Mouse (Mus musculus): ENCODE data around the gene Tbc1d10a.

Gene Tbc1d10a

GRCm38 (mm10) chr11:4217914-4218629, 31.5 kb downstream of the Tbc1d10a start, which contains the start of gene Castor1:
Castor1 (plus strand) TSS chr11:4218225.
- DNase-seq: peak; percentile 86 to 88

GRCm38 (mm10) chr11:4218637-4219036, 32.0 kb downstream of the Tbc1d10a start:
- DNase-seq: no peak

GRCm38 (mm10) chr11:4219317-4219751, 32.7 kb downstream of the Tbc1d10a start:
- peak; percentile 27 for DNase-seq

- no peak for DNase-seq
Measured at GRCm38 (mm10) chr11:4219908-4220307, 33.3 kb downstream of the Tbc1d10a start.

GRCm38 (mm10) chr11:4220443-4221400, 34.1 kb downstream of the Tbc1d10a start:
- DNase-seq: peak; percentile 81 to 87

GRCm38 (mm10) chr11:4222046-4222950, 35.7 kb downstream of the Tbc1d10a start:
- DNase-seq: no peak

GRCm38 (mm10) chr11:4223393-4224188, 37.0 kb downstream of the Tbc1d10a start:
- no peak for DNase-seq

- DNase-seq: no peak
Measured at GRCm38 (mm10) chr11:4224223-4224622, 37.6 kb downstream of the Tbc1d10a start.

- DNase-seq: no peak
Measured at GRCm38 (mm10) chr11:4226569-4227325, 40.2 kb downstream of the Tbc1d10a start.

- DNase-seq: no peak
Measured at GRCm38 (mm10) chr11:4228463-4228862, 41.9 kb downstream of the Tbc1d10a start.

GRCm38 (mm10) chr11:4229841-4230240, 43.3 kb downstream of the Tbc1d10a start:
- DNase-seq: no peak

- no peak for DNase-seq
Measured at GRCm38 (mm10) chr11:4231435-4231834, 44.8 kb downstream of the Tbc1d10a start.

- no peak for DNase-seq
Measured at GRCm38 (mm10) chr11:4232644-4233043, 46.1 kb downstream of the Tbc1d10a start.

- no peak for DNase-seq
Measured at GRCm38 (mm10) chr11:4235052-4235655, 48.6 kb downstream of the Tbc1d10a start.

- peak; percentile 55 to 60 for DNase-seq
Measured at GRCm38 (mm10) chr11:4235665-4236545, 49.3 kb downstream of the Tbc1d10a start, which contains the start of gene Osm. Osm (plus strand) TSS chr11:4236420.

- DNase-seq: peak; percentile 46 to 53
Measured at GRCm38 (mm10) chr11:4236546-4237067, 50.0 kb downstream of the Tbc1d10a start.

GRCm38 (mm10) chr11:4237389-4237912, 50.9 kb downstream of the Tbc1d10a start:
- peak; percentile 66 to 80 for DNase-seq

- DNase-seq: no peak
Measured at GRCm38 (mm10) chr11:4238167-4238566, 51.6 kb downstream of the Tbc1d10a start.

- no peak for DNase-seq
Measured at GRCm38 (mm10) chr11:4239691-4240090, 53.1 kb downstream of the Tbc1d10a start.
